Mouse (Mus musculus): ENCODE data around the gene Fabp2. TPM values are rescaled to one million over a fixed set of nuclear protein-coding genes. Genes with fewer than 3 reads are reported as not detected.
"Not testable (repeated sequence)": the region's sequence is repeated elsewhere in the genome, so short reads cannot be mapped to it uniquely, and the experiment has no call there.

Fabp2 gene
- total RNA-seq, 1 experiment from 2014 or later = 7.3 TPM

- no peak for DNase-seq
These were observed 25.9 kb downstream of the Fabp2 start for GRCm38 (mm10) chr3:122920572-122921435.

- no peak for DNase-seq
These were observed 27.0 kb downstream of the Fabp2 start for GRCm38 (mm10) chr3:122921676-122922527.

GRCm38 (mm10) chr3:122923147-122923546, 28.3 kb downstream of the Fabp2 start:
- no peak for DNase-seq

GRCm38 (mm10) chr3:122924009-122924914, 29.4 kb downstream of the Fabp2 start, which contains the start of gene 1810037I17Rik:
TSS of gene 1810037I17Rik (plus strand) at chr3:122924203.
- peak; percentile 99 for DNase-seq

- no peak for DNase-seq
These were observed 34.9 kb downstream of the Fabp2 start for GRCm38 (mm10) chr3:122929723-122930122.

- no peak for DNase-seq
These were observed 37.6 kb downstream of the Fabp2 start for GRCm38 (mm10) chr3:122932466-122932865.

- DNase-seq = not testable (repeated sequence)
These were observed 42.3 kb downstream of the Fabp2 start for GRCm38 (mm10) chr3:122937176-122937575.

GRCm38 (mm10) chr3:122939215-122939614, 44.3 kb downstream of the Fabp2 start:
- DNase-seq = peak; percentile 60

GRCm38 (mm10) chr3:122943387-122943890, 48.6 kb downstream of the Fabp2 start:
- DNase-seq = peak; percentile 44

Other genes starting within 250 kb of the Fabp2 start
- 27.9 and 31.4 TPM in 2 replicates for gene Pde5a, start 166.1 kb upstream of the Fabp2 start, total RNA-seq (2021)
- gene Gm10959, start 24.3 kb downstream of the Fabp2 start, total RNA-seq (2021) = not detected in 2 replicates
- gene 1810037I17Rik, start 29.1 kb downstream of the Fabp2 start, total RNA-seq (2021) = 52.0 and 54.5 TPM in 2 replicates
- 23.5 and 26.6 TPM in 2 replicates for gene Usp53, start 89.4 kb downstream of the Fabp2 start, total RNA-seq (2021)
- gene Myoz2, start 139.9 kb downstream of the Fabp2 start, total RNA-seq (2021) = not detected in 2 replicates

All from adrenal gland, postnatal 14 days (tissue).